Mouse (Mus musculus): ENCODE measurements at regions not wholly inside any gene's neighbourhood (a gene's known extent, or its start where the extent isn't known, plus 50 kb on each side); places are given as distances from the start of the nearest gene placed in this dataset.

GRCm38 (mm10) chr14:101984401-101984800, 254.6 kb downstream of the Lmo7 start:
- no peak for DNase-seq (ENCODE audit: low spot score)
